Mouse (Mus musculus) 3T3-L1 (cell line): Measurements from ENCODE around the gene Clec18a.
"Not testable (repeated sequence)": the region's sequence is repeated elsewhere in the genome, so short reads cannot be mapped to it uniquely, and the experiment has no call there.

Source experiments
- DNase-seq: peaks from one replicate; pipeline ENCODE4 v3.0.0-alpha.2; 2015; ENCODE audit warnings: low read depth, low spot score

The Clec18a gene

GRCm38 (mm10) chr8:111092326-111092725 lies at the start of gene Clec18a:
Gene Clec18a (minus strand): TSS chr8:111092426.
- DNase-seq, result not testable (repeated sequence)

- DNase-seq, result no peak
These were observed 38.5 kb upstream of the Clec18a start for GRCm38 (mm10) chr8:111130756-111131155.

GRCm38 (mm10) chr8:111119481-111119880 lies 27.3 kb upstream of the Clec18a start:
- no peak for DNase-seq

- DNase-seq, result no peak
These were observed 22.7 kb upstream of the Clec18a start for GRCm38 (mm10) chr8:111114891-111115290.

- DNase-seq, result not testable (repeated sequence)
These were observed 2.6 kb upstream of the Clec18a start for GRCm38 (mm10) chr8:111094719-111095302.

GRCm38 (mm10) chr8:111093865-111094718 lies 1.9 kb upstream of the Clec18a start, which contains the start of gene Pdpr:
Gene Pdpr (plus strand): TSS chr8:111094630.
- peak; percentile 71 for DNase-seq

- DNase-seq, result no peak
These were observed 520 bp downstream of the Clec18a start for GRCm38 (mm10) chr8:111091706-111092105.

- DNase-seq, result peak; percentile 92
These were observed 2.1 kb downstream of the Clec18a start for GRCm38 (mm10) chr8:111090126-111090525.

GRCm38 (mm10) chr8:111083936-111084335 lies 8.3 kb downstream of the Clec18a start:
- not testable (repeated sequence) for DNase-seq

- DNase-seq, result no peak
These were observed 10.5 kb downstream of the Clec18a start for GRCm38 (mm10) chr8:111081580-111082258.

GRCm38 (mm10) chr8:111079861-111080271 lies 12.4 kb downstream of the Clec18a start:
- peak; percentile 74 for DNase-seq

- DNase-seq, result no peak
These were observed 12.8 kb downstream of the Clec18a start for GRCm38 (mm10) chr8:111079461-111079860.

GRCm38 (mm10) chr8:111075926-111076325 lies 16.3 kb downstream of the Clec18a start:
- DNase-seq, result no peak

GRCm38 (mm10) chr8:111068660-111069059 lies 23.6 kb downstream of the Clec18a start:
- not testable (repeated sequence) for DNase-seq

GRCm38 (mm10) chr8:111067439-111067838 lies 24.8 kb downstream of the Clec18a start:
- DNase-seq, result no peak

GRCm38 (mm10) chr8:111066308-111066707 lies 25.9 kb downstream of the Clec18a start:
- DNase-seq, result no peak

- DNase-seq, result no peak
These were observed 29.3 kb downstream of the Clec18a start for GRCm38 (mm10) chr8:111062893-111063292.

GRCm38 (mm10) chr8:111062072-111062757 lies 30.0 kb downstream of the Clec18a start:
- peak; percentile 82 for DNase-seq

GRCm38 (mm10) chr8:111061688-111062071 lies 30.5 kb downstream of the Clec18a start:
- no peak for DNase-seq

- peak; percentile 86 for DNase-seq
These were observed 33.2 kb downstream of the Clec18a start for GRCm38 (mm10) chr8:111058946-111059572.

GRCm38 (mm10) chr8:111056691-111057293 lies 35.4 kb downstream of the Clec18a start:
- peak; percentile 68 for DNase-seq
